Mouse (Mus musculus): ENCODE measurements around the gene Fem1a. TPM values are rescaled to one million over a fixed set of nuclear protein-coding genes. Genes with fewer than 3 reads are reported as not detected.
A peak's percentile ranks its signal among the peaks of the same experiment; 100 is the strongest.

Gene Fem1a
- total and polyA plus RNA-seq, 2 experiments from 2014 or later, result 15.7 to 47.0 TPM

- Histone ChIP-seq H3K9ac (replicated peaks; ENCODE audit: low read length) (no peak overlapping the region), H3K4me3 (ENCODE audit: low read length) (no peak overlapping the region), H3K9me3 (ENCODE audit: low read length) (no peaks in the 10 kb centered on the region), H3K36me3 (ENCODE audit: insufficient read depth, low read length) (no peaks in the 10 kb centered on the region), H3K4me1 (ENCODE audit: insufficient read depth, low read length) (no peaks in the 10 kb centered on the region), H3K4me2 (ENCODE audit: low read depth, low read length) (no peak overlapping the region), H3K27me3 (ENCODE audit: insufficient read depth, low read length) (no peaks in the 10 kb centered on the region), H3K27ac (peak overlapping the region; percentile 58)
- DNase-seq (ENCODE audit: low spot score) (no peak), ATAC-seq (no peak)
- WGBS, result 84% methylated on average over 8 of the region's 8 CpGs
- TF ChIP-seq CTCF (IDR thresholded peaks at IDR 0.05; ENCODE audit: low read depth), result no peak
Measured at GRCm38 (mm10) chr17:56283316-56283715, 26.7 kb downstream of the Fem1a start.

- no peaks in the 10 kb centered on the region for H3K27me3 ChIP-seq (ENCODE audit: insufficient read depth, low read length)
- no peaks in the 10 kb centered on the region for H3K36me3 ChIP-seq (ENCODE audit: insufficient read depth, low read length)
- no peak overlapping the region for H3K4me3 ChIP-seq (ENCODE audit: low read length)
- no peak for TF ChIP-seq CTCF (IDR thresholded peaks at IDR 0.05; ENCODE audit: low read depth)
- H3K27ac ChIP-seq, result no peak overlapping the region
- DNase-seq (ENCODE audit: low spot score), result no peak
- 91% methylated on average over 11 of the region's 11 CpGs for WGBS
- H3K9me3 ChIP-seq (ENCODE audit: low read length), result no peaks in the 10 kb centered on the region
- no peak overlapping the region for H3K9ac ChIP-seq (replicated peaks; ENCODE audit: low read length)
- H3K4me1 ChIP-seq (ENCODE audit: insufficient read depth, low read length), result 0 out of 2 replicates have a peak, but pooled peaks cover 4% of the 10 kb centered on the region
- no peak overlapping the region for H3K4me2 ChIP-seq (ENCODE audit: low read depth, low read length)
- ATAC-seq, result no peak
Measured at GRCm38 (mm10) chr17:56285995-56286394, 29.4 kb downstream of the Fem1a start.

- Histone ChIP-seq H3K36me3 (ENCODE audit: insufficient read depth, low read length) (no peaks in the 10 kb centered on the region), H3K27me3 (ENCODE audit: insufficient read depth, low read length) (no peaks in the 10 kb centered on the region), H3K4me1 (ENCODE audit: insufficient read depth, low read length) (0 out of 2 replicates have a peak, but pooled peaks cover 4% of the 10 kb centered on the region), H3K27ac (peak overlapping the region; percentile 36; the same call in 1 of the 2 replicates), H3K4me3 (ENCODE audit: low read length) (no peak overlapping the region), H3K4me2 (ENCODE audit: low read depth, low read length) (no peak overlapping the region), H3K9ac (replicated peaks; ENCODE audit: low read length) (no peak overlapping the region), H3K9me3 (ENCODE audit: low read length) (no peaks in the 10 kb centered on the region)
- 71% methylated on average over 3 of the region's 3 CpGs for WGBS
- TF ChIP-seq CTCF (IDR thresholded peaks at IDR 0.05; ENCODE audit: low read depth), result no peak
- ATAC-seq (no peak), DNase-seq (ENCODE audit: low spot score) (no peak)
Measured at GRCm38 (mm10) chr17:56287830-56288229, 31.2 kb downstream of the Fem1a start.

- 53% methylated on average over 3 of the region's 3 CpGs for WGBS
- no peak overlapping the region for H3K4me3 ChIP-seq (ENCODE audit: low read length)
Measured at GRCm38 (mm10) chr17:56288866-56289265, 32.3 kb downstream of the Fem1a start.

GRCm38 (mm10) chr17:56289371-56290331 is 33.0 kb downstream of the Fem1a start:
- Histone ChIP-seq H3K4me3 (ENCODE audit: low read length) (peak overlapping the region; percentile 23), H3K4me1 (ENCODE audit: insufficient read depth, low read length) (0 out of 2 replicates have a peak, but pooled peaks cover 4% of the 10 kb centered on the region), H3K27me3 (ENCODE audit: insufficient read depth, low read length) (no peaks in the 10 kb centered on the region), H3K27ac (peak overlapping the region; percentile 42; the same call in 1 of the 2 replicates), H3K4me2 (ENCODE audit: low read depth, low read length) (peak overlapping the region; percentile 43), H3K9me3 (ENCODE audit: low read length) (no peaks in the 10 kb centered on the region), H3K36me3 (ENCODE audit: insufficient read depth, low read length) (no peaks in the 10 kb centered on the region), H3K9ac (replicated peaks; ENCODE audit: low read length) (peak overlapping the region; percentile 6; the same call in 1 of the 2 replicates)
- DNase-seq (ENCODE audit: low spot score) (peak; percentile 39), ATAC-seq (no peak)
- 12% methylated on average over 23 of the region's 23 CpGs for WGBS
- TF ChIP-seq CTCF (IDR thresholded peaks at IDR 0.05; ENCODE audit: low read depth), result no peak

More at GRCm38 (mm10) chr17:56288866-56289265, 32.3 kb downstream of the Fem1a start:
- Histone ChIP-seq H3K36me3 (ENCODE audit: insufficient read depth, low read length) (no peaks in the 10 kb centered on the region), H3K9me3 (ENCODE audit: low read length) (no peaks in the 10 kb centered on the region), H3K4me2 (ENCODE audit: low read depth, low read length) (peak overlapping the region; percentile 43), H3K4me1 (ENCODE audit: insufficient read depth, low read length) (0 out of 2 replicates have a peak, but pooled peaks cover 4% of the 10 kb centered on the region), H3K9ac (replicated peaks; ENCODE audit: low read length) (no peak overlapping the region), H3K27me3 (ENCODE audit: insufficient read depth, low read length) (no peaks in the 10 kb centered on the region), H3K27ac (peak overlapping the region; percentile 42; the same call in 1 of the 2 replicates)
- no peak for DNase-seq (ENCODE audit: low spot score)
- TF ChIP-seq CTCF (IDR thresholded peaks at IDR 0.05; ENCODE audit: low read depth), result no peak
- ATAC-seq, result no peak

- peak overlapping the region; percentile 42; the same call in 1 of the 2 replicates for H3K27ac ChIP-seq
- H3K4me2 ChIP-seq (ENCODE audit: low read depth, low read length), result peak overlapping the region; percentile 43
- H3K9ac ChIP-seq (replicated peaks; ENCODE audit: low read length), result peak overlapping the region; percentile 6; the same call in 1 of the 2 replicates
- H3K4me1 ChIP-seq (ENCODE audit: insufficient read depth, low read length), result 0 out of 2 replicates have a peak, but pooled peaks cover 4% of the 10 kb centered on the region
- ATAC-seq (peak; percentile 43), DNase-seq (ENCODE audit: low spot score) (peak; percentile 71)
- TF ChIP-seq CTCF (IDR thresholded peaks at IDR 0.05; ENCODE audit: low read depth), result no peak
- no peaks in the 10 kb centered on the region for H3K9me3 ChIP-seq (ENCODE audit: low read length)
- no peaks in the 10 kb centered on the region for H3K27me3 ChIP-seq (ENCODE audit: insufficient read depth, low read length)
- 10% methylated on average over 17 of the region's 17 CpGs for WGBS
- no peaks in the 10 kb centered on the region for H3K36me3 ChIP-seq (ENCODE audit: insufficient read depth, low read length)
- H3K4me3 ChIP-seq (ENCODE audit: low read length), result peak overlapping the region; percentile 23
Measured at GRCm38 (mm10) chr17:56290388-56291170, 34.0 kb downstream of the Fem1a start.

Measured in hindbrain, postnatal 0 days (tissue).